Mouse (Mus musculus): ENCODE measurements around the gene Wdfy3. TPM values are rescaled to one million over a fixed set of nuclear protein-coding genes. Genes with fewer than 3 reads are reported as not detected.

Gene Wdfy3
- polyA plus RNA-seq, 1 experiment from 2014 or later = 14.3 TPM

DNA sequence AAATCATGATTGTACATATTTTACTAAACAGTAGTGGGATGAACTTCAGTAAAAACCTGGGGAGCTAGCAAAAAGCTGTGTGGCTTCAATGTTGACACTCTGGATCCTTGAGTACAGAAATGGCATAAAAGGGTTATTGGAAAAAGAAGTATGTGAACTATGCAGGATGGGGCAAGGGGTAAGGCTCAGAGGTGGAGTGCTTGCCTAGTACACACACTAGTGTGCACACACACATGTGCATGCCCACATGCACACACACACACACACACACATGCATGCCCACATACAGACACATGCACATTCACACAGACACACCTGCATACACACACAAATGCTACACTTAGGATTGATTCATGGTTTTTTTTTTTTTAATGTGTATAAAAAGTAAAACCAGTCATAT lies 280.0 kb downstream of the Wdfy3 start:
- no peak for ATAC-seq (replicated peaks; ENCODE audit: insufficient number of reproducible peaks, low FRiP score, low TSS enrichment)
- Histone ChIP-seq H3K9me3 (replicated peaks; ENCODE audit: control insufficient read depth, low read length) (no peaks in the 10 kb centered on the region), H3K27ac (ENCODE audit: low read depth, low read length) (no peak overlapping the region), H3K4me2 (no peak overlapping the region), H3K36me3 (ENCODE audit: control insufficient read depth, insufficient read depth, low read length) (no peaks in the 10 kb centered on the region), H3K4me3 (ENCODE audit: low read depth, low read length) (no peak overlapping the region), H3K27me3 (ENCODE audit: control insufficient read depth, insufficient read depth, low read length) (no peaks in the 10 kb centered on the region), H3K9ac (ENCODE audit: low read depth, low read length) (no peak overlapping the region), H3K4me1 (ENCODE audit: control insufficient read depth, insufficient read depth, low read length) (no peaks in the 10 kb centered on the region)

GRCm38 (mm10) chr5:101785921-101786614 lies 283.7 kb downstream of the Wdfy3 start:
- Histone ChIP-seq H3K27me3 (ENCODE audit: control insufficient read depth, insufficient read depth, low read length) (no peaks in the 10 kb centered on the region), H3K27ac (ENCODE audit: low read depth, low read length) (no peak overlapping the region), H3K4me3 (ENCODE audit: low read depth, low read length) (no peak overlapping the region), H3K36me3 (ENCODE audit: control insufficient read depth, insufficient read depth, low read length) (no peaks in the 10 kb centered on the region), H3K9ac (ENCODE audit: low read depth, low read length) (no peak overlapping the region), H3K4me1 (ENCODE audit: control insufficient read depth, insufficient read depth, low read length) (no peaks in the 10 kb centered on the region), H3K9me3 (replicated peaks; ENCODE audit: control insufficient read depth, low read length) (no peaks in the 10 kb centered on the region), H3K4me2 (no peak overlapping the region)
- 63% methylated on average over 4 of the region's 4 CpGs for WGBS (ENCODE audit: insufficient replicate concordance)
- no peak for ATAC-seq (replicated peaks; ENCODE audit: insufficient number of reproducible peaks, low FRiP score, low TSS enrichment)

DNA sequence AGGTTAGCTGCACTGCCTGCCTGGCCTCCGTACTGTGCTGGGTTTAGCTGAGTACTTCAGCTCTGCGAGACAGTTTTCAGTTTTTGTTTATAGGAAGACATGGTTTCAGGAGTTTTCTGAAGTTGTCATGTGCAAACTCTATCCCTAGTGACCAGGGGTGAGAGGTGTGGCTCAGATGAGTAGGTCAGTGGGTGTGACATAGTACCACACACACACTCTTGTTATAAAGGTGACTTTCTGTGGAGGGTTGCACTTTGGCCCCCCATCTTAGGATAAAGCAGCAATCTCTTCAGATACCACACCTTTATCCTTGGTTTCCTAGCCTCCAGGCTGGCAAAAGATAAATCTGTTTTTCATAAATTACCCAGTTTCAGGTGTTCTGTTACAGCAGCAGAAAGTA lies 284.9 kb downstream of the Wdfy3 start:
- H3K4me1 ChIP-seq (ENCODE audit: control insufficient read depth, insufficient read depth, low read length) = no peaks in the 10 kb centered on the region
- H3K9me3 ChIP-seq (replicated peaks; ENCODE audit: control insufficient read depth, low read length) = no peaks in the 10 kb centered on the region
- no peaks in the 10 kb centered on the region for H3K36me3 ChIP-seq (ENCODE audit: control insufficient read depth, insufficient read depth, low read length)
- no peak overlapping the region for H3K27ac ChIP-seq (ENCODE audit: low read depth, low read length)
- H3K9ac ChIP-seq (ENCODE audit: low read depth, low read length) = no peak overlapping the region
- no peak for ATAC-seq (replicated peaks; ENCODE audit: insufficient number of reproducible peaks, low FRiP score, low TSS enrichment)
- H3K27me3 ChIP-seq (ENCODE audit: control insufficient read depth, insufficient read depth, low read length) = no peaks in the 10 kb centered on the region
- 85% methylated on average over 2 of the region's 2 CpGs for WGBS (ENCODE audit: insufficient replicate concordance)
- H3K4me2 ChIP-seq = no peak overlapping the region
- H3K4me3 ChIP-seq (ENCODE audit: low read depth, low read length) = no peak overlapping the region

- Histone ChIP-seq H3K9ac (ENCODE audit: low read depth, low read length) (no peak overlapping the region), H3K36me3 (ENCODE audit: control insufficient read depth, insufficient read depth, low read length) (no peaks in the 10 kb centered on the region), H3K27ac (ENCODE audit: low read depth, low read length) (no peak overlapping the region), H3K27me3 (ENCODE audit: control insufficient read depth, insufficient read depth, low read length) (no peaks in the 10 kb centered on the region), H3K9me3 (replicated peaks; ENCODE audit: control insufficient read depth, low read length) (no peaks in the 10 kb centered on the region), H3K4me3 (ENCODE audit: low read depth, low read length) (no peak overlapping the region), H3K4me1 (ENCODE audit: control insufficient read depth, insufficient read depth, low read length) (no peaks in the 10 kb centered on the region), H3K4me2 (no peak overlapping the region)
- ATAC-seq (replicated peaks; ENCODE audit: insufficient number of reproducible peaks, low FRiP score, low TSS enrichment) = no peak
- WGBS (ENCODE audit: insufficient replicate concordance) = 59% methylated on average over 3 of the region's 3 CpGs
Observed at GRCm38 (mm10) chr5:101784328-101784727, 285.4 kb downstream of the Wdfy3 start.

All from heart, embryonic 11.5 days (tissue).